Mouse (Mus musculus) megakaryocyte progenitor cell, adult 5-6 weeks (primary cell): ENCODE measurements around the gene Gm20816. TPM values are rescaled to one million over a fixed set of nuclear protein-coding genes. Genes with fewer than 3 reads are reported as not detected.
"Not testable (repeated sequence)": the region's sequence is repeated elsewhere in the genome, so short reads cannot be mapped to it uniquely, and the experiment has no call there.

Experiments used
- ATAC-seq: replicated peaks from 2 replicates; pipeline ENCODE4 v1.8.0; 2016; ENCODE audit warnings: mild to moderate bottlenecking, moderate TSS enrichment, inconsistent platforms; ENCODE audit not compliant: poor library complexity
- total RNA-seq, 2 experiments: library from RNA; stranded (forward) in 1 of 2; stranded (reverse) in 1 of 2; fragments of 157-497, 149-512 nt in 1 of 2; fragments of 200-1000 nt in 1 of 2; gene quantifications; 2 replicates each; pipeline versions ENCODE4 v1.2.3 to v1.2.4; 2015 to 2017

The Gm20816 gene
- total RNA-seq (2015) (not detected in 2 replicates), total RNA-seq (2017) (not detected in 2 replicates)

GRCm38 (mm10) chrY:68537655-68538054 lies at the start of gene Gm20816:
TSS of gene Gm20816 (plus strand) at chrY:68537955.
- not testable (repeated sequence) for ATAC-seq

Other genes starting within 250 kb of the Gm20816 start
- not detected in 2 replicates for gene Gm20937, start 243.1 kb upstream of the Gm20816 start, total RNA-seq (2015)
- not detected in 2 replicates for gene Gm20937, start 243.1 kb upstream of the Gm20816 start, total RNA-seq (2017)